Mouse (Mus musculus) heart, adult 2 months (tissue): Measurements from ENCODE around the gene Isx.

Experiments
- CTCF ChIP-seq: fragments of 200-600 bp; IDR thresholded peaks from 2 replicates; pipeline ENCODE4 v1.8.1; 2022; ENCODE audit warnings: antibody characterized with exemption, mild to moderate bottlenecking, moderate library complexity
- EP300 ChIP-seq: fragments of 200-500 bp; IDR thresholded peaks from 2 replicates; pipeline ENCODE4 v1.6.1; 2011; ENCODE audit warnings: low read depth, low read length, control low read depth; ENCODE audit not compliant: insufficient read depth

- TF ChIP-seq EP300 = no peak
- 0 out of 2 replicates have a peak, but pooled peaks have one; percentile 8 for TF ChIP-seq CTCF
These were observed 49.0 kb downstream of the Isx start for GRCm38 (mm10) chr8:74921882-74922518.
